Mouse (Mus musculus): ENCODE data around the gene Psme1.

Gene Psme1

GRCm38 (mm10) chr14:55598521-55599390 is 20.8 kb downstream of the Psme1 start:
- in situ Hi-C loops (cut with MboI, MseI), result no loop called here

- in situ Hi-C loops (cut with MboI, MseI), result no loop called here
These were observed 25.3 kb downstream of the Psme1 start, which contains the start of gene Irf9 for GRCm38 (mm10) chr14:55603271-55603632. Irf9 (plus strand) TSS chr14:55603571.

GRCm38 (mm10) chr14:55603633-55604576 is 26.0 kb downstream of the Psme1 start:
- in situ Hi-C loops (cut with MboI, MseI), result no loop called here

- in situ Hi-C loops (cut with MboI, MseI), result no loop called here
These were observed 26.9 kb downstream of the Psme1 start for GRCm38 (mm10) chr14:55604823-55605222.

- in situ Hi-C loops (cut with MboI, MseI), result no loop called here
These were observed 28.0 kb downstream of the Psme1 start for GRCm38 (mm10) chr14:55605743-55606459.

GRCm38 (mm10) chr14:55608339-55608738 is 30.4 kb downstream of the Psme1 start:
- in situ Hi-C loops (cut with MboI, MseI), result no loop called here

- in situ Hi-C loops (cut with MboI, MseI), result no loop called here
These were observed 35.4 kb downstream of the Psme1 start for GRCm38 (mm10) chr14:55613346-55613745.

GRCm38 (mm10) chr14:55614565-55615178 is 36.7 kb downstream of the Psme1 start:
- in situ Hi-C loops (cut with MboI, MseI), result no loop called here

- in situ Hi-C loops (cut with MboI, MseI), result no loop called here
These were observed 38.0 kb downstream of the Psme1 start for GRCm38 (mm10) chr14:55615876-55616275.

GRCm38 (mm10) chr14:55616844-55617243 is 38.9 kb downstream of the Psme1 start:
- in situ Hi-C loops (cut with MboI, MseI), result no loop called here

- in situ Hi-C loops (cut with MboI, MseI), result no loop called here
These were observed 39.9 kb downstream of the Psme1 start, which contains the start of gene Rec8 for GRCm38 (mm10) chr14:55617822-55618221. Rec8 (plus strand) TSS chr14:55618037.

- in situ Hi-C loops (cut with MboI, MseI), result no loop called here
These were observed 40.7 kb downstream of the Psme1 start for GRCm38 (mm10) chr14:55618486-55619195.

- in situ Hi-C loops (cut with MboI, MseI), result no loop called here
These were observed 50.3 kb downstream of the Psme1 start for GRCm38 (mm10) chr14:55628077-55628827.

- in situ Hi-C loops (cut with MboI, MseI), result no loop called here
These were observed 51.4 kb downstream of the Psme1 start for GRCm38 (mm10) chr14:55629312-55629711.
